Mouse (Mus musculus) heart, adult 9 months (tissue): Measurements from ENCODE around the gene Cemip2.
"Not testable (repeated sequence)": the region's sequence is repeated elsewhere in the genome, so short reads cannot be mapped to it uniquely, and the experiment has no call there.

ENCODE experiments used
- DNase-seq, 2 experiments: peaks; one replicate each; pipeline ENCODE4 v3.0.0; 2022; ENCODE audit warnings: low spot score in 2 of 2

Gene Cemip2

DNA sequence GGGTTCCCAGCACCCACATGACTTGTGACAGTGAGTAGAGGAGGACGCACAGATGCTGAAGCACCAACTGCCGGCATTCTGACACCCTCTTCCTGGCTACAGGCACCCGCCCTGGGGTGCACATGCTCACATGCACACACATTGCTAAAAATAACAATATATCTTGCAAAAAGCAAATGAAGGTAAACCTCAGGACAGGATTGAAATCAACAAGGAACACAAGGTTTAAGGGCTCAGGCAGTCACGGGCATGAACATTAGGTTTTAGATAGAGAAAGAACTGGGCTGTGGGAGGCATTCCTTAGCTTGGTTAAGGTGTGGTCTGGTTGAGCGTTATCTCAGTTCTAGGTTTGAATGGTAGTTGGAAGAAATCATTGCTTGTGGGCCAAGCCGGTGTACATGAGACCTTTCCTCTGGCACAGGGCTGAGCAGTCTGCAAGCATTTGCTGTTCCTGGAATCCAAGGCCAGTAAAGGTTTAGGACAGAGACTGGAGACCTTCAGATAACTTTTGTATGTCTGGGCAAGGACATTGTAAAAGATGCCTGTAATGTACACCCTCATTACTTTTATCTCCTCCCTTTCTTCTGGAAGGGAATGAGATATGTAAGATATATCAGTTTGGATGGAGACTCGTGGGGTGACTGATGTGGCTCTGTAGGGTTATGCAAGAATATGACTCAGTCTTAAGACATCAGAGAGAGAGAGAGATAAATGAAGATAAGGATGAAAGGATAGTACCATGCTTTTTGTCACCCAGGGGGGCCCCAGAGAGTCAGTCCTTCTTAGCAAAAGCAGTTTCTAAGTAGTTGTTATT is 87.3 kb downstream of the Cemip2 start:
- DNase-seq = no peak

DNA sequence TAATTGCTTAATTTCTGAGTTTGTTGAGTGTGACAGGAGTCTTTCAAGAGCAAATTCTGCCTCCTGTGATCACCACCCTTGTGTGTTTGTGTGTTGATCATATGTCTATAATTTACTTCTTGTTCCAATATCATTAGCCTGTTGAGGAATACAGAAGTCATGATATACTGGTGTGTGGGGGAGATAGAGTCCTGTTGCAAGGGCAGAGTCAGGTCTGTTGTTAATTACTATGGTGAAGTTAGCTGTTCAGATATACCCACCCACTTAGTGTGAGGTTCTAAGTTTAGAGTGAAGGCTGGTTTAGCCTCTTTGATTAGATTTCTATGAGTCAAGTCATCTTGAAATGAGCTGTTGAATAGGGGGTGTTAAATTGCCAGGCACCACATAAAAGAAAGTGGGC is 88.0 kb downstream of the Cemip2 start:
- DNase-seq = no peak

DNA sequence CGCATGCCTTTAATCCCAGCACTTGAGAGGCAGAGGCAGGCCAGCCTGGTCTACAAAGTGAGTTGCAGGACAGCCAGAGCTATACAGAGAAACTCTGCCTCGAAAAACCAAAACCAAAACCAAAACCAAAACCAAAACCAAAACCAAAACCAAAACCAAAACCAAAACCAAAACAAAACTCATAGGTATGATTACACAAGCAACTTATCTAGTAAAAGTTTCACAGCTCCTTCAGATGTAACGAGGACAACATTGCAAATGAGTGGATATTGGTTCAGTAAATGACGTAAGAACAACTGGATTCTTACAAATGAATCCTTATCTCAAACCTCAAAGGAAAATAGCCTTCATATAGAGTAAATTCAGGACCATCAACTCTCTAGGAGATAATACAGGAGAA is 88.6 kb downstream of the Cemip2 start:
- not testable (repeated sequence) for DNase-seq

DNA sequence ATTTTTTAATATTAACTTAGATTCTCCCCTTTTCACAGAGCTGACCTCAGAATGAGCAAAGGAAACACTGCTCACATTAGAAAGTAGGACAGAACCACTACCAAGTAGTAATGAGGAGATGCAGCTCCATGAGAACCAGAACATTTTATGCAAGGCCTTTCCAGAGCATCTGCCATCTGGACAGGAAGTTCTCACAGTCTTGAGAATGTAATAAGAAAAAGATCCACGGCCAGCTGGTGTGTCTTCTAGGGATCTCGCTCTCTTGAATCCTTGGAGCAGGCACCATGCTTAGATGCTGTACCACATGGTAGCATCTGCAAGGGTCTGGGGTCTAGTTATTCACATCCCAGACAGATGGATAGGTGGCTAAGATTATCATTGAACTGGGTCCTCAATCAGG is 90.3 kb downstream of the Cemip2 start:
- DNase-seq = no peak

DNA sequence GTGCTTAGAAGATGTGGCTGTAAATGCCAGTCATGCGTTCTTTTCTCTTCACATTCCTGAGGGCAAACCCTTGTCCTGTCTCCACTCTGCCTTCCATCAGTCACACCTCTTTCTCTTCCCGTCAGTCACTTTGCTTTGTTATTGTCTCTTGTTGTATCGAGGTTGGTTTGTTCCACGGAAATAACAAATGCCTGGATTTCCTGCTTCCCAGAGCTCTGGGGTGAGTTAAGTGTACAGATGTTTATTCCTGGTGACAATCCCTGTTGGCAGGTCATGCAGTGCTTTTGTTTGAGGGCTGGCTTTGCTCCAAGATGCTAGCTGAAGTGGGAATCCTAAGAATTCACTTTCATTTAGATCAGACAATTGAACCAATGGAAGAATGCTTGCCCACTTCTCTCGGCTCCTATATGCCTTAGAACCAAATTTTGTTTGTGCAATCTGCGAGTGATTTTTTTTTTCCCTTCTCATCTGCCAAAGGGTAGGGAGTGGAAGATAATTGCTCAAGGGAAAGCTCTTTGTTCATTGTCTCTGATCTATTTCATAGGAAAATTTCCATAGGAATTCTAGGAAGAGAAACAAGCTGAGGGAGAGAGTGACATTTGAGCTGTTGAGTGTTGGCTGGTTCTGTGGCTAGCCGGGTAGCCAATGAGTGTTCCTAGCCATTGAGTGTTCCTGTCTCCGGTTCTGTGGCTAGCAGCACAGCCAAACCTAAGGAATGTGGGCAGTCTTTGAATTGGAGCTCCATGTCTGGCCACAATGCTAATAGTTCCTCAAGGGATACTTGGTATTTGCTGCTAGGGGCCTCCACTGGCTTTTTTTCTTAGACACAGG is 104.2 kb downstream of the Cemip2 start:
- DNase-seq = peak; percentile 83 to 88

DNA sequence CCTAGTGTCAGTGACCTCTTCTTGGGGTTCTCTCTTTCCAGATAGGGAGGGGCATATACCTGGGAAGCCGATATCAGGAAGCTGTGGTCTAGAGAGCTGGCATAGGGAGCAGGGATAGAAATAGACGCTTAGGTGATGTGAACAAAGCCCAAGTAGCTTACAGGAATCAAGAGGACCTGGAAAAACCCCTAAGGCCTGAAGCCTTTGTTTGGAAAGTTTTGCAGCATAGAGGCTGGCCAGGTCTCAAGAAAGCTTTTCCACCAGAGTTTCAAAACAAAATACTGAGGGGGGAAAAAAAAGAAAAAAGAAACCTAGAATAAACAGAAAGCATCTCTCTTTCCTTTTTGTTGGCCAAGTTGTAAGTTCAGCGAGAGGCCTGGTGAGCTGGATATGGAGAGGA is 104.9 kb downstream of the Cemip2 start:
- DNase-seq = peak in 1 of 2 experiments; percentile 29

DNA sequence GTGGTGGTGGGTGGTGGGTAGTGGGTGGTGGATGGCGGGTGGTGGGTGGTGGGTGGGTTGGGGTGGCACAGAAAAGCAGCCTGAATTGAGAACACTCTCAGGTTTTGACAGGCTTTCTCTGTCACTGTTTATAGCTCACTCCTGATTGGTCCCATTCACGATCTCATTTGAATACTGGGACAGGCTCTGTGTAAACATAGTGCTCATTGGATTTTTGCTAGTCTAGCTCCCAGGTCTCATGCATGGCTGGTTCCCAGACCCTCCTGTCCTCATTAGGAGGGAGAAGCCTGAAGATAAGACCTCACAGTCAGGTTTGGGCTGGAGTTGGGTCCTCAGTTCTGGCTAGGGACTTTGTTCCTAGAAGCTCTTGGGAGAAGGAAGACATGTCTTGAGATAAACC is 105.8 kb downstream of the Cemip2 start:
- DNase-seq = no peak

DNA sequence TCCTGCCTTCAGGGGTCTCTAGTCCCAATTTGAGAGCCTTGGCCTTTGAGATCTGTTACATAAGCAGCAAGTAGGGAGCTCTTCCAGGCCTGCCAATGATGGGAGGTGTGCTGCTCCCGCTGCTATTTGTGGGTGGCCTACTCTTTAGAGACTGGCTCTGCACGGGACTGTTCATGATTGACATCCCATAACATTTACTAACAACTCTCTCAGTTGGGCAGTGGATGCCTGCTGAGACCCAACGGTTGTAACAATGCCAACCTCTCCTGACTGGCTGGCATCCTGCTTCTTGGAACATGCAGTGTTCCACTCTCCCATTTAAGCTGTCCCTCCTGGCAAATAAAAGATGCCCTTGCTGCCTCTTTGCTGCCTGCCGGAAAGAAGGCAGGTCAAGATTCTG is 106.2 kb downstream of the Cemip2 start:
- no peak for DNase-seq

DNA sequence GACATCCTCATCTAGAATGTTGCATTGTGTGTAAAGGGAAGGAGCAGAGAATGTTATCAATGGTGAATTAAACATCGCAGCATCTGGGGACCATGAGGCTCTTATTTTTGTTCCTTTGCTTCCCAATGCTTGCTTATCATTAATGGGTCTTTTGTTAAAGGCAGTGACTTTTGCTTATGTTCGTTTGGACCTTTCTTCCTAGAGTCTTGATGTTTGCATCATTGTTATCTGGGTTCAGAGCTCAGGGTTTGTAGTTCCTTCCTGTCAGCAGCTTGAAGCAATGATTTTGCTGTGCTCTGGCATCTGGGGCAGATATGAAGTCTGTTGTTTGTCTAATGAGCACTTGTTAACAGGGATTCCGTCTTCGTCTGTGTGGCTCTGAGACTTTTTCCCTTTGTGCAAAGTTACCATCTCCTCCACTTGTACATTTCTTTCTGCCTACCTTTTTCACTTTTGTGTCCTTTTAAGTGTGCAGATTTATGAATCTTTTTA is 108.1 kb downstream of the Cemip2 start:
- no peak for DNase-seq

DNA sequence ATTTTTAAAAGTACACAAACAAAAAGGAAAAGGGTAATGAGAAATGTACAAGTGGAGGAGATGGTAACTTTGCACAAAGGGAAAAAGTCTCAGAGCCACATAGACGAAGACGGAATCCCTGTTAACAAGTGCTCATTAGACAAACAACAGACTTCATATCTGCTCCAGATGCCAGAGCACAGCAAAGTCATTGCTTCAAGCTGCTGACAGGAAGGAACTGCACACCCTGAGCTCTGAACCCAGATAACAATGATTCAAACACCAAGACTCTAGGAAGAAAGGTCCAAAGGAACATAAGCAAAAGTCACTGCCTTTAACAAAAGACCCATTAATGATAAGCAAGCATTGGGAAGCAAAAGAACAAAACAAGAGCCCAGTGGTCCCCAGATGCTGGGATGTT is 112.6 kb downstream of the Cemip2 start:
- peak in 1 of 2 experiments; percentile 31 for DNase-seq

DNA sequence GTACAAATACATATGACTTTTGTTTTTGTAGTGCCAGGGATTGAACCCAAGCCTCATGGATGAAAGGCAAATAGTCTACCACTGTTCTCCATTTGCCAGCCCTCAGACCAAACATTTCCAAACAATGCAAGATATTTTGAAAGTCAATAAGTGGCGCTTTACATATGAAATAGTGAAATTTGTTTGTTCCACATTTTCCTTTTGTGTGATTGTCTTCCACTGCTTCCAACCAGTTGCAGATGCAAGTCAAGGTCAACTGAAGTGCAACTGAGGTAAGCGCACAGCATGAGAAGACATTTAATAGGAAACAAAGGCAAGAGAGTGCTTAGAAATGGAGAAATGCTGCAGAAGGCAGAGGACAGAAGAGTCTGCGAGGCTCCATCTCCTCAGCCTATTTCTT is 116.7 kb downstream of the Cemip2 start:
- DNase-seq = no peak

DNA sequence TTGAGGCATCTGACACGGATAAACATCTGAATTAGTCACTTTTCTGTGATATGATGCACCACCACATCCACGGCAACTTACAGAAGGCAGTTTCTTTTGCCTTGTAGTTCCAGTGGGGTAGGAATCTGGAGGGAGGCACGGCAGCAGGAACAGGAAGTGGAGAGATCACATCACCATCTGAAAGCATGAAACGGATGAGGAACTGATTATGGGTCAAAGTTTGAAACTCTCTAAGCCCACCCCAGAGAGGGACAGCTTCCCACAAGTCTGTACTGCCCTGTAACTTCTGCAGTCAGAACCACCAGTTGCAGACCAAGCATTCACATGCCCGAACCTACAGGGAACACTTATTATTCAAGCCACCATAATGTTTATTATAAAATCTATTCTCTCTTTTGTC is 117.4 kb downstream of the Cemip2 start:
- no peak for DNase-seq

DNA sequence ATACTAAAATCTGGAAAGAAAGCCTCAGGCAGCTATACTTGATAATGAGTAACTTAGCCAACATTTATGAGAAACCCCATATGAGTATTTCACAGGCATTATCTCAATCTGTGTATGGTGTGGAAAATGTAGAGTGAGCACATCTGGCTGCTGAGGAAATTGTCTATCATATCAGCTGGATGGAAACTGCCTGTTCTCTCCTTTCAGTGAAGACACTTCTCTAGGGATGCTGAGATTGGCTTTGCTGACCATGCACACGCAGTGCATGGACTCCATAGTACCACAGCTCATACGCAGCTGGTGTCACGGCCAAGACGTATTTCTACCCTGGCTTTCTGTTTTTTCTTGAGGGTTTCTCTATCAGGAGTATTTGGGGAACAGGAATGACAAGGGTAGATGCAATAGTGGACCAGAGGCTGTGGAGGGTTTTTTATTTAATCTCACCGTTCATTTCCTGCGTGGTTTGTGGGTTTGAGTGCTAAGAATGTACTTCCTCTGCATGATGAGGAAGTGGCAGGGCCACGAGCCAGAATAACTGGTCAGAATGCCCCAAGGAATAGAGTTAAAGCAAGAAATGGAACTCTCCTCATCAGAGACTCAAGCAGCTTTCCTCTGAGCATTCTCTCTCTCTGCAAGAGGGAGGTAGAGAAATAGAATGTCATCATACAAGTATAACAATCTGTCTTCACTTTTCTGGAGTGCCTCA is 119.1 kb downstream of the Cemip2 start:
- peak; percentile 74 to 77 for DNase-seq

DNA sequence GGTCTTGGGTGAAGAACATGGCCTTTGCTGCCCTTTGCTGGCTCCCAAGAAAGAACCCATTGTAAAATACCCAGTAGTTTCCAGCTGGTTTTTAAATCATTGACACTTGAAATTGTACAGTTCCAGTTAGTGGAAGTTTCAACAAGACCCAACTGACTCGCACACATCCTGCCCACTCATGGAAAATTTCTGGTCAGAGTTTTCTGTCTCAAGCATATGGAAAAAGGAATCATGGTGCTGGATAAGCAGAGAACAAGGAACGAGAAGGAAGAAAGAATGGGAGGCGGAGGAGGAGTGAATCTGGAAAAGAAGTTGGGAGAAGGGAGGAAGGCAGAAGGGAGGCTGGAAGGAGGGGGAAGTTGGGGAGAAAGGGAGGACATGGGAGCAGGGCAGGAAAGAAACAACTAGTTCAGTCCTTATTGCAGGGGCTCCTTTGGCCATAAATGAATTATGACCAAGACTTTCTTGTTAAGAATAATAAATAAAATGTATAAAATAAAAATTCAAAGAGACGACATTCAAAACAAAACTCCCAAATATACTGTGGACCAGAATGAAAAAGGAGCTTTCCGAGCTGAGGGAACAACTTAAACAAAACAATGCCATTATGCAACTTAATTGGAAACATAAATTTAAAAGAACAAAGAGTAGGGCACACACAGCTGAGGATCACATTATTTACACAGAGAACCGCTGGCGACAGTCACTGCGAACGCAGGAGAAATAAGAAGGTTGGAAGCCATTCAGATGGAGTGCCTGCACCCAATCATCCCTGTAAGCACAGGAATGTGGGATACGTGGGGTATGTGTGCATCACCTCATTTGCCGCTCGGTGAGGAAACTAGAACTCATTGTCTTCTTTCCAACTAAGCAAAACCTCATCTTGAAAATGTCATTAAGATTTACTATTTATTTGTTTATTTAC is 120.1 kb downstream of the Cemip2 start:
- no peak for DNase-seq
